Mouse (Mus musculus) neural tube, embryonic 12.5 days (tissue): ENCODE data around the gene Cryzl1. TPM values are rescaled to one million over a fixed set of nuclear protein-coding genes. Genes with fewer than 3 reads are reported as not detected.

Experiments used
- ATAC-seq: fragments of 200-750 bp; cut with Nextera tagmentation; 2 replicates; pipeline ENCODE4 v1.8.0; 2017; ENCODE audit warnings: low read depth, mild to moderate bottlenecking, moderate TSS enrichment, moderate library complexity; ENCODE audit not compliant: low FRiP score
- H3K27ac ChIP-seq: fragments of 300-500 bp; sonication (generic); 2 replicates; pipeline ENCODE4 v1.5.1; 2016
- H3K27me3 ChIP-seq: fragments of 300-500 bp; sonication (generic); replicated peaks from 2 replicates; pipeline ENCODE4 v1.6.1; 2016; ENCODE audit warnings: mild to moderate bottlenecking
- H3K36me3 ChIP-seq: fragments of 300-500 bp; sonication (generic); 2 replicates; pipeline ENCODE4 v1.6.1; 2016; ENCODE audit warnings: mild to moderate bottlenecking
- H3K4me1 ChIP-seq: fragments of 300-500 bp; sonication (generic); 2 replicates; pipeline ENCODE4 v1.6.1; 2016
- H3K4me2 ChIP-seq: fragments of 300-500 bp; sonication (generic); replicated peaks from 2 replicates; pipeline ENCODE4 v1.6.1; 2016; ENCODE audit warnings: mild to moderate bottlenecking
- H3K4me3 ChIP-seq: fragments of 300-500 bp; sonication (generic); 2 replicates; pipeline ENCODE4 v1.5.1; 2016
- H3K9ac ChIP-seq: fragments of 300-500 bp; sonication (generic); 2 replicates; pipeline ENCODE4 v1.6.1; 2016; ENCODE audit warnings: mild to moderate bottlenecking
- H3K9me3 ChIP-seq: fragments of 300-500 bp; sonication (generic); 2 replicates; pipeline ENCODE4 v1.6.1; 2016; ENCODE audit warnings: mild to moderate bottlenecking
- WGBS: fragments of 180-500 bp; shearing (Covaris S2); methylation state at CpG from one replicate; pipeline ENCODE4 v1.1.7; 2016; 5-methylcytosine and 5-hydroxymethylcytosine counted together
- polyA plus RNA-seq: library from polyadenylated mRNA; unstranded; fragments of >200 nt; fragmentation: Nextera tagmentation; extraction: Ambion mirVana; gene quantifications from 2 replicates; pipeline ENCODE4 v1.2.1, GENCODE M21; 2016

Cryzl1 gene
- polyA plus RNA-seq, 1 experiment from 2014 or later: 70.0 TPM

DNA sequence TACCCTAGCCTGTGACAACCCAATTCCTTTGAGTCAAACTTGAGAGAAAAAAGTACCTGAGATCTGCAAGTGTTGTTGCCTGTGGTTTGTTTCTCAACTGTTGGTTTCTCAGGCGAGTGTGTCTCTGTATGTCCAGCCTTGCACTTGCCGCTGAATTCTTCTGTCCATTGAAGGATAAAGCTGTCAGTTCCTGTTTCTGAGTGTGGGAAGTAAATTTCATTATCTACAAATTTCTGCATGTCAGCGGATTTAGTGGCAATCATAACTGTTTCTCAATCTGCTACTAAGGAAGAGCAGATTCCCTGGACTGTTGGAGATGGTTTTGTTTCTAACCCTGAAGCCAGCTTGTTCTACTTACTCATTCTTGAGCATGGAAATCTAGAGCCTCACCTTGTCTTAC lies 33.0 kb upstream of the Cryzl1 start:
- ATAC-seq: no peak
- Histone ChIP-seq H3K27ac (no peak overlapping the region), H3K4me3 (no peak overlapping the region), H3K4me2 (no peak overlapping the region), H3K27me3 (no peaks in the 10 kb centered on the region), H3K36me3 (no peaks in the 10 kb centered on the region), H3K9ac (no peak overlapping the region), H3K9me3 (no peaks in the 10 kb centered on the region), H3K4me1 (peaks cover 51% of the 10 kb centered on the region)
- WGBS: 87% methylated on average over 3 of the region's 3 CpGs

DNA sequence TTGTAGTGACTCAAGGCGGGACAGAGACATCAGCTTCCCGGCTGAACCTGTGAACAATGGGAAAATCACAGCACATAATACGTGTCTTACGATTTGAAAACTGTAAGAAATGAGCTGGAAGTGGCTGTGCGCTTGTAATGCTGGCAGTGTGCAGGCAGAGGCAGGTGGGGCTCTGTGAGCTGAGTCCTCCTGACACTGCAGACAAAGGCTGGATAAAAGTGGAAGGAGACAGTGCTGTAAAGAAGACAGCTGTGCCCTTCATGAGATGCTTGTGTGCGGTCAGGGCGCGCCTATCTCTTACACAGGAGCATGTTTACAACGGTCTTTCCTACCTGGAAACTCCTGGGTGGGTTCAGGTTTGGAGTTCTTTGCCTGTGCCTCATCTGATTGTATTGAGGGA lies 32.4 kb upstream of the Cryzl1 start:
- Histone ChIP-seq H3K27ac (no peak overlapping the region), H3K4me2 (no peak overlapping the region), H3K27me3 (no peaks in the 10 kb centered on the region), H3K9me3 (no peaks in the 10 kb centered on the region), H3K4me1 (peaks cover 45% of the 10 kb centered on the region), H3K36me3 (no peaks in the 10 kb centered on the region), H3K9ac (no peak overlapping the region), H3K4me3 (no peak overlapping the region)
- ATAC-seq: peak; percentile 52; the same call in 1 of the 2 replicates
- 84% methylated on average over 9 of the region's 9 CpGs for WGBS

DNA sequence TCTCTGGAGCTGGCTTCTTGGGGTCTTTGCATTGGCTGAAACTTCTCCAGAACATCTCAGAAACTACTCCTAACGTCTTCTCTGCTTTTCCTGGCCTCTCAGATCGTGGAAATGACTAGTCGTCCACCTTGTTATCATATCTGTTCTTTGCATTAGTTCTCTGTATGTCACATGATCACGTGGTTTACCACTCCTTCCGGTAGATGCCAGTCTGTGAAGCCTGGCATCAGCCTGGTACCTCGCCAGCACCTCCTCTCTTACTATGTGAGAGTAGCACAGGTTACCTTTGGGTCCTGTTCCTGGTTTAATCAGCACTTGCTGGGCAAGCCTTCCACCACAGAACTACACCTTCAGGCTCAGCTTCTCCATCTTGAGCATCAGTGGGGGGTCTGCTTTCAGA lies 26.2 kb upstream of the Cryzl1 start:
- H3K4me2 ChIP-seq: no peak overlapping the region
- 0 out of 2 replicates have a peak, but pooled peaks cover 4% of the 10 kb centered on the region for H3K4me1 ChIP-seq
- H3K27ac ChIP-seq: no peak overlapping the region
- no peaks in the 10 kb centered on the region for H3K27me3 ChIP-seq
- H3K4me3 ChIP-seq: no peak overlapping the region
- no peaks in the 10 kb centered on the region for H3K36me3 ChIP-seq
- 89% methylated on average over 6 of the region's 6 CpGs for WGBS
- ATAC-seq: no peak
- no peaks in the 10 kb centered on the region for H3K9me3 ChIP-seq
- H3K9ac ChIP-seq: no peak overlapping the region

DNA sequence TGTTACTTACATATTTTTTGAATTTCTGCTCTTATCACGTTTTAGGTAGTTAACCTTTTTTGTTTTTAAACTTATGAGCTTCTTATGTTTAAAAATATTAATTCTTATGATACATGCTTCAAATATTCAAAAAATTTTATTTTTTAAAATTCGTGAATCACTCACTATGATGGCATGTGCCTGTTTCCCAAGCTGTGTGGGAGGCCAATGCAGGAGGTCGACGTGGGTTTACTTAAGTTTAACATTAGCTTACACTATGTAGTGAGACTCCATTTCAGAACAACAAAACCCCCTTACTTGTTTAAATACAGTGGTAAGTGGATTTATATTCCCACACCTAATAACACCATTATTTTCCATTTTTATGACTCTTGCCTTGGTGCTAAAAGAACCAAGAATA lies 24.8 kb upstream of the Cryzl1 start:
- H3K4me2 ChIP-seq: no peak overlapping the region
- no peak overlapping the region for H3K4me3 ChIP-seq
- no peaks in the 10 kb centered on the region for H3K27me3 ChIP-seq
- no peak overlapping the region for H3K27ac ChIP-seq
- H3K36me3 ChIP-seq: no peaks in the 10 kb centered on the region
- H3K9me3 ChIP-seq: no peaks in the 10 kb centered on the region
- WGBS: 88% methylated on average over 4 of the region's 4 CpGs
- no peak for ATAC-seq
- no peak overlapping the region for H3K9ac ChIP-seq
- H3K4me1 ChIP-seq: 0 out of 2 replicates have a peak, but pooled peaks cover 4% of the 10 kb centered on the region

DNA sequence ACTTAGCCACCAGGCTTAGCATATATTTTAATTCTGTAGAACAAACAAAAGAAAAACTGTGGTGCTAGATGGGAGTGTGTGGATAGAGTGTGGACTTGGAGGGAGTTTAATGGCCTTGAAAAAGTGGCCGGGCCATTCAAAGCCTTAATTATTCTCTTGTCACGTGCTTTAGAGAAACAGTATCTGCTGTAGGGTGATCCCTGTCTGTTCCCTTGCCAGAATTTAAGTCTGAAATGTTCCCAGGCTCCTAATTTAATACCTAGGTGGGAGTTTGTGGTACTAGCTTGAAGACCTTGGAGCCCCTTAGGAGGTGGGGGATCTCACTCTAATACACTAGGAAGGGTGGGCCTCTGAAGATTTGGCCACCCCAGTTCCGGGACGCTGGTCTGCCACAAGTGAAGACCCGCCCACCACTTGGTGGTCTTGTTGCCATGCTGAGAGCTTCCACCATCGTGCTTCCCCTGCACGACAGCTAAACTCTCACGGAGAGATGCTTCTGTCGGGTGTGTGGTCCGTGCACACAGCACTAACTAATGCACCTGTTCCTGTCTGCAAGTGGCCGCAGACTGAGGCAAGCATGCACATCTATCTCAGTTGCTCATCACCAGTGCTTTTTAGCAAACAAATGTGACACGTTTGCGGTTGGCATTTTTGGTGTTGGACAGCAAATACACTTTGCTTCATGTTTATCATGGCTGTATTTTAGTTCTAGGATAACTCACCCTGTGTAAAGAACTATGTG lies 23.0 kb upstream of the Cryzl1 start:
- Histone ChIP-seq H3K4me1 (0 out of 2 replicates have a peak, but pooled peaks cover 4% of the 10 kb centered on the region), H3K4me3 (no peak overlapping the region), H3K4me2 (no peak overlapping the region), H3K36me3 (no peaks in the 10 kb centered on the region), H3K9me3 (no peaks in the 10 kb centered on the region), H3K27me3 (no peaks in the 10 kb centered on the region), H3K27ac (no peak overlapping the region), H3K9ac (no peak overlapping the region)
- WGBS: 75% methylated on average over 13 of the region's 13 CpGs
- no peak for ATAC-seq

DNA sequence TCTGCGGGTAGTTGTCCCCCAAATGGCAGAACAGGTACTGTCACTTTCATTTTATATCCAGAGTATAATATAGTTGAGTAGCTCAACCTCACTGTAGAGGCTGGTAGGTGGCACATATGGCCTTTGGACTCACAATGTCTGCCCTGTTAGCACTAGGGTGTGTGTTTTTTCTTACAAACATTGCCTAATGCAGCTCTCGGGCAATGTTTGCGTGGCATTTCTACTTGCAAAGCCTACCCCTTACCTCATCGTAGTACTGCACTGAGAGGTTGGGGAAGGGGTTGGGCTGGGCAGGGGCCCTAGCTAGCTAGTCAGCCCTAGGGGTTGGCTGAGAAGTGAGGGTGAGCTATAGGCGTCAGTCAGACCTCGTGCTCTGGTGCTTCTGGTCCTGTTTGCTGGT lies 18.8 kb upstream of the Cryzl1 start:
- Histone ChIP-seq H3K36me3 (no peaks in the 10 kb centered on the region), H3K4me1 (peaks cover 11% of the 10 kb centered on the region), H3K9me3 (no peaks in the 10 kb centered on the region), H3K27me3 (no peaks in the 10 kb centered on the region), H3K9ac (no peak overlapping the region), H3K4me3 (no peak overlapping the region), H3K4me2 (no peak overlapping the region), H3K27ac (no peak overlapping the region)
- no peak for ATAC-seq
- 91% methylated on average over 6 of the region's 6 CpGs for WGBS

DNA sequence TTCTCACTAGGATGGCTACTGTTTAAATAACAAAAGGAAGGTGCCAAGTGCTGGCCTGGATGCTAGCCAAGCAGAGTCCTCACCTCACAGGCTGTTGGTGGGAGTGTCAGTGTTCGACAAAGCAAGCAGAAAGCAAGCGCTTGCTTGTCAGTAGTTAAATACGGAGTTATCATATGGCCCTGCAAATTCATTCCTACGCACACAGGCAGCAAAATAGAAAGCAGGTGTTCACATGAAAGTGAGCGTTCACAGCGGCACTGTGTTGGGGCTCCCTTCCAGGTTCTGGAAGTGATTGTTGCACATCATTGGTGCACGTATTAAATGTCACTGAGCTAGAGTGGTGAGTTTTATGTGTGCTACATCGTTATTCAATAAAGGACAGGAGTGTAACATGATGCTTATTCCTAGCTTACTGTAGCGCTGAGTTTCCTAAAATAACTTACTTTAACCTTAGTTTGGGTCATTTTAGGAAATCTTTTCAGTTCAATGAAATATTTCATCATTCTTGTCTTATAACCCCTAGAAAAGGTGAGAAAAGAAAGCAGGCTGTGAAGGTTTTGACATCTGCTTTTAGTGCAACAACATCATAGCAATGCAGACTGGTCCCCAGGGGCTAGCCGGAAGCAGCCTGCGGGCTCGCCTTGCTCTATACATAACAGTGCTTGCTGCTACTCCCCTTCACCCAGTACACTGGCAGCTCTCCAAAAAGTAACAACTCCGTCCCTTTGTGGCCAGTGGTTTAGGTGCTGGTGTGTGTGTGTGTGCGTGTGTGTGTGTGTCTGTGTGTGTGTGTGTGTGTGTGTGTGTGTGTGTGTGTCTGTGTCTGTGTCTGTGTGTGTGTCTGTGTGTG lies 17.6 kb upstream of the Cryzl1 start:
- Histone ChIP-seq H3K27ac (no peak overlapping the region), H3K4me2 (no peak overlapping the region), H3K9ac (no peak overlapping the region), H3K4me3 (no peak overlapping the region), H3K36me3 (no peaks in the 10 kb centered on the region), H3K9me3 (no peaks in the 10 kb centered on the region), H3K27me3 (no peaks in the 10 kb centered on the region), H3K4me1 (peaks cover 12% of the 10 kb centered on the region)
- 61% methylated on average over 14 of the region's 14 CpGs for WGBS
- no peak for ATAC-seq

DNA sequence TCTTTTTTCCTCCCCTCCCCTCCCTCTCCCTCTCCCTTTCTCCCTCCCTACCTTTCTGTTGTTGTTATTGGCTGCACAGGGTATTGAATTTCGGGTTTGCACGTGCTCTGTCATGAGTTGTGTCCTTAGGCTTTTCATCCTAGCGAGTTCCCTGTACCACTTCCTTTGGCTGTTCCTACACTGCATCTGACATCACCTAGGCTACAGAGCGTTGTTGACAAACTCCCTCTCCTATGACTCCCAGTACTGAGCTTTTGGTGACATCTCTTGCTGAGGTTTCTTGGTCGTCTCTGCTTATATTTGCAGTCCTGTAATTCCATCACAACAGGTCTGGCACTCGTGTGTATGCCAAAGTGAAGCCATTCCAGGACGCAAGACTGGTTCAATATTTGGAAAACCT lies 14.3 kb upstream of the Cryzl1 start:
- H3K36me3 ChIP-seq: no peaks in the 10 kb centered on the region
- WGBS: 80% methylated on average over 7 of the region's 7 CpGs
- no peaks in the 10 kb centered on the region for H3K27me3 ChIP-seq
- H3K4me1 ChIP-seq: peaks cover 30% of the 10 kb centered on the region
- no peak overlapping the region for H3K4me3 ChIP-seq
- no peak overlapping the region for H3K9ac ChIP-seq
- H3K4me2 ChIP-seq: no peak overlapping the region
- no peaks in the 10 kb centered on the region for H3K9me3 ChIP-seq
- ATAC-seq: no peak
- no peak overlapping the region for H3K27ac ChIP-seq

DNA sequence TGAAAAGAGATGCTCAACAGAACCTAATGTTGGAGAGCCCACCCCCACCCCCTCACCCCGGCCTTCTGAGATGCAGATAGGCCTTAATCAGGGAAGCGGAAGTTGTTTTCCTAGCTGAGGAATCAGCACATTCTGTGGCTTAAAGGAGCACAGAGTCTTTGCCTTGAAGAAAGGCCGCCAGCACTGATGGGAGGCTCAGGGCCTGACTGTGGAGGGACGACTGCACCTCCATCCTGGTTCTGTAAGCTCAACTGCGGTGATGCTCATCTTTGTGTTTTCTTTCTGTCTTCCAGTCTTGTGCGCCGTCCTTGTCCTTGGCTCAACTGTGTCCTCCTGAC lies 12.1 kb upstream of the Cryzl1 start:
- ATAC-seq: no peak
- no peaks in the 10 kb centered on the region for H3K9me3 ChIP-seq
- peaks cover 36% of the 10 kb centered on the region for H3K4me1 ChIP-seq
- WGBS: 64% methylated on average over 7 of the region's 7 CpGs
- H3K4me2 ChIP-seq: no peak overlapping the region
- H3K36me3 ChIP-seq: no peaks in the 10 kb centered on the region
- no peaks in the 10 kb centered on the region for H3K27me3 ChIP-seq
- H3K4me3 ChIP-seq: no peak overlapping the region
- H3K27ac ChIP-seq: no peak overlapping the region
- no peak overlapping the region for H3K9ac ChIP-seq

DNA sequence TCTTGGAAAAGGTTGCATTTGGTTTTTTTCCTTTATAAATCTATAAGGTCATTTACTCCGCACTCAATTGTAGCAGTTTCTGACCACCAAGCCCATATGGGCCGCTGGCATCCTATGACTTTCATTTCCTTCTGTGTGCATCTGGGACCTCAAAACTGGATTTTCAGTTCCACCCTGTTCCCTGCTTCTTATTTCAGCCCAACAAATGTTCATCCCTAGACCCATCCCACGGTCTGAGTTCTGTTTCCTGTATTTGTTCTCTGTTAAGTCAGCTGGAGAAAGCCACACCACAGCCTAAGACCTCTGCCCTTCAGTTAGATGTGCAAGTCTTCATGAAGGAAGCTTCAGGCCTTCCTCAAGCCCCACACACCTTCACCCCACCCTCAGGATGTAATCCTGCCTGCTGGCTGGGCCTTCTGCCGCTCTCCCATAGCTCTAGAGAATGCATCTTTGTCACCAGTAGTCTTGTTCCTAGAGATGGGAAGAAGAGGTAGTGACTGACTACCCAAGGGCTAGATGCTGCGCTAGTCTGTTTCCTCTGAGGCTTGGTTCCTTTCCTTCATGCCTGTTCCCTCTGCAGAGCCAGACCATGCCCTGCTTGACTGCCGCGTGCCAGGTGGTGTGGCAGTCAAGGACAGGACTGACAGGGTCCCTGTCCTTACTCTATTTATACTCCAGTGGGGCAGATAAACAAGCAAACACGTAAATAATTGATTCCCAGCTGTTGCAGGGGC lies 11.6 kb upstream of the Cryzl1 start:
- Histone ChIP-seq H3K9ac (no peak overlapping the region), H3K36me3 (no peaks in the 10 kb centered on the region)

DNA sequence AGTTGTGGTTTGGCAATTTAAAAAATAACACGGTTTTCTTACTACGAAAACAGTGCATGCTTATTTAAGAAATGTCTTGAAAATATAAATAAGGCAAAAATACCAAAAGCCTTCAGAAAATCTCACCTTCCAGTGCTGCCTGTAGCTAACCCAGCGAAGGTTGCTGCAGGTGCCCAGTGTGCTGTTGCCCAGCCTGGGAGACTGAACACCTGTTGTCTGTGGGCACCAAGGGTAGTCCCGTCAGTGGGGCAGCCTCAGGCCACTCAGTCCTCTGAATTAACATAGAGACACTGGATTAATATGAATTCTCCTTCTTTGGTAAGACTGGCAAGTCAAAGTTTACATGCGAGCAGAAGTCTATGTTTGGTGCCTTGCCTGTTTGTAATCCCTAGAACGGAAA lies 9.7 kb upstream of the Cryzl1 start:
- no peak overlapping the region for H3K27ac ChIP-seq
- no peak overlapping the region for H3K4me2 ChIP-seq
- no peak for ATAC-seq
- no peaks in the 10 kb centered on the region for H3K9me3 ChIP-seq
- H3K27me3 ChIP-seq: no peaks in the 10 kb centered on the region
- 88% methylated on average over 6 of the region's 6 CpGs for WGBS
- no peaks in the 10 kb centered on the region for H3K36me3 ChIP-seq
- H3K4me1 ChIP-seq: peaks cover 47% of the 10 kb centered on the region
- no peak overlapping the region for H3K4me3 ChIP-seq
- H3K9ac ChIP-seq: no peak overlapping the region

More for the DNA sequence above, 11.6 kb upstream of the Cryzl1 start:
- ATAC-seq: no peak
- 61% methylated on average over 8 of the region's 8 CpGs for WGBS
- Histone ChIP-seq H3K4me1 (peaks cover 36% of the 10 kb centered on the region), H3K27ac (no peak overlapping the region), H3K27me3 (no peaks in the 10 kb centered on the region), H3K4me2 (no peak overlapping the region), H3K9me3 (no peaks in the 10 kb centered on the region), H3K4me3 (no peak overlapping the region)

DNA sequence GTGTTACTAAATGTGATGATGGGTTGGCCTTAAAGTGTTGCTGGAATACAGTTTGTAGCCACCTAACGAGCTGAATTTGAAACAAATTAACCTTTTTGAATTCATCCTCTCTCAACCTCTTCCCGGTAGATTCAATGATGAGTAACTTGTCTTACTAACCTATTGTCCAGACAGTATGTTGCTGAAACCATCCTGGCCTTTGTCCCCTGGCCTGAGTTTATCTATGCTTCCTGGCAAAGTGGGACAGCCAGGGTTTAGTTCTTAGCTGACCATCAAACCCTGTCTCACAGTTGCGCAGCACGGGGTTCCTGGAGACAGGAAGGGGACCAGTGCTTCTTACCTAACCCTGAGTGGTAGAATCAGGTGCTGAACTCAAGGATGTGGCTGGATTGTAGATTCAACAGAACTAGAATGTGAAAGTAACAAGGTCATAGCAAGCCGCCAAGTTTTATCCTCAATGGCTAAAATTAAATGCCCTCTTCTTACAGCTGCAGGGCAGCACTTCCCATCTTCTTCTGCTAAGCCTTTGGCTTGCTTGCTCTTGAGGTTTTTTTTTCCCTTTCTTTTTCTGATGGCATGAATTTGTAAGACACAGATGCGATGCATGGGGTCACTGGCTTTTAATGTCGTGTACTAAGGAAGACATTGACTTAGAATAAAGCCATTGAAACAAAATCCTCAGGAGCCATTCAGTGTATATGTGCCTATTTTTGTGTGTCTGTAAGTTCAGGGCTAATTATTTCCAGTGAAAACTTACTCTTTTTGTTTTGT lies 7.5 kb upstream of the Cryzl1 start:
- no peak for ATAC-seq
- WGBS: 82% methylated on average over 7 of the region's 7 CpGs

More for the DNA sequence above, 7.5 kb upstream of the Cryzl1 start:
- Histone ChIP-seq H3K27ac (no peak overlapping the region), H3K36me3 (no peaks in the 10 kb centered on the region), H3K4me1 (peaks cover 57% of the 10 kb centered on the region), H3K4me2 (no peak overlapping the region), H3K9me3 (no peaks in the 10 kb centered on the region), H3K4me3 (no peak overlapping the region), H3K27me3 (no peaks in the 10 kb centered on the region), H3K9ac (no peak overlapping the region)
